Mouse (Mus musculus) liver, adult 2 months (tissue): Measurements from ENCODE around the gene Tbx4.

Experiments
- CTCF ChIP-seq: fragments of 200-500 bp; IDR thresholded peaks from 2 replicates; pipeline ENCODE4 v1.5.1; 2011; ENCODE audit warnings: low read depth, low read length, control low read depth
- POLR2A ChIP-seq: fragments of 200-500 bp; IDR thresholded peaks from 2 replicates; pipeline ENCODE4 v1.6.1; 2011; ENCODE audit warnings: low read length, control low read depth; ENCODE audit not compliant: insufficient read depth; ENCODE audit errors: extremely low read depth

DNA sequence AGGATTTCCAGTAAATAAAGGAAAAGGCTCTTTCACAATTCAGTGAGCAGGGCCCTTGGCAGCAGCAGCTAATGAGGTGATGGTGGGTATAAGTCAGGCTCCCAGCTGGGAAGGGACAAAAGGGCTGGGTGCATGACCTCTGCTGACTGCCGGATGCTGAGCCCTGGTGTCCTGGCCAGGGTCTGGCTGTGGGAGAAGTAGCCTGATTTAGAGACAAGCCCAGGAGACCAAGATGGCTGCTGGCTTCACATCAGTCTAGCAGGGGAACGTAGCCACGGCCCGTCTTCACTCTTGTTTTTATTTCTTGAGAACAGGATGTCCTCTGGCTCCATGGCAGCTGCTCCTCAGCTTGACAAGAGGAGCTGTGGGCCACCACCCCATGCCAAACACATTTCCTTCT lies 39.7 kb upstream of the Tbx4 start:
- TF ChIP-seq CTCF (no peak), POLR2A (no peak)
